Mouse (Mus musculus): Measurements from ENCODE around the gene Bhmt. TPM values are rescaled to one million over a fixed set of nuclear protein-coding genes. Genes with fewer than 3 reads are reported as not detected.

The Bhmt gene
- polyA plus RNA-seq, 1 experiment from 2014 or later: not detected

DNA sequence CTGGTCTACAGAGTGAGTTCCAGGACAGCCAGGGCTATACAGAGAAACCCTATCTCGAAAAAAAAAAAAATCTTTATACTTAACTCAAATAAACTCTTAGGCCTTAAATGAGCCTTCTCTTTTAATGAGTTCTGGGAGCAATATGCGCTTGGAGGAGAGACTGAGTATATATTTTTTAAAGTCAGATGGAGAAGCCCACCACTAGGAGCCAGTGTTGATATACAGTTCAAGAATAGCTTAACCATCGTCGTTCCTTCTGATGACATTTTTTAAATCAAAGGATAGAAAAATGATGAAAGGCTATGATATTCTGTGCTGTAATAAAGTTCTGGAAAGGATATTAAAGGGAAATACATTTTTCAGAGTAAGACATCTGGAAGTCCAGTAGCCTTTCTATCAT lies 24.0 kb downstream of the Bhmt start:
- Histone ChIP-seq H3K36me3 (ENCODE audit: control insufficient read depth, insufficient read depth, low read length) (no peaks in the 10 kb centered on the region), H3K9ac (ENCODE audit: low read depth, low read length) (no peak overlapping the region), H3K4me2 (ENCODE audit: low read length) (no peak overlapping the region), H3K4me3 (ENCODE audit: low read depth, low read length) (no peak overlapping the region), H3K27ac (ENCODE audit: low read length) (no peak overlapping the region), H3K9me3 (replicated peaks; ENCODE audit: control insufficient read depth, low read length, poor library complexity, severe bottlenecking) (no peaks in the 10 kb centered on the region), H3K4me1 (ENCODE audit: control insufficient read depth, insufficient read depth, low read length) (peaks cover 4% of the 10 kb centered on the region), H3K27me3 (ENCODE audit: control insufficient read depth, insufficient read depth, low read depth, low read length) (no peaks in the 10 kb centered on the region)
- ATAC-seq: no peak
- WGBS: 74% methylated on average over 4 of the region's 4 CpGs

GRCm38 (mm10) chr13:93612660-93613607 lies 24.8 kb downstream of the Bhmt start:
- peak; percentile 76 for ATAC-seq
- Histone ChIP-seq H3K36me3 (ENCODE audit: control insufficient read depth, insufficient read depth, low read length) (no peaks in the 10 kb centered on the region), H3K27me3 (ENCODE audit: control insufficient read depth, insufficient read depth, low read depth, low read length) (no peaks in the 10 kb centered on the region), H3K4me3 (ENCODE audit: low read depth, low read length) (no peak overlapping the region), H3K9me3 (replicated peaks; ENCODE audit: control insufficient read depth, low read length, poor library complexity, severe bottlenecking) (no peaks in the 10 kb centered on the region), H3K4me2 (ENCODE audit: low read length) (no peak overlapping the region), H3K4me1 (ENCODE audit: control insufficient read depth, insufficient read depth, low read length) (peaks cover 4% of the 10 kb centered on the region), H3K27ac (ENCODE audit: low read length) (no peak overlapping the region), H3K9ac (ENCODE audit: low read depth, low read length) (no peak overlapping the region)
- 59% methylated on average over 19 of the region's 19 CpGs for WGBS

GRCm38 (mm10) chr13:93608476-93608875 lies 29.3 kb downstream of the Bhmt start:
- ATAC-seq: no peak
- 87% methylated on average over 2 of the region's 2 CpGs for WGBS

GRCm38 (mm10) chr13:93607701-93608100 lies 30.1 kb downstream of the Bhmt start:
- Histone ChIP-seq H3K27me3 (ENCODE audit: control insufficient read depth, insufficient read depth, low read depth, low read length) (no peaks in the 10 kb centered on the region), H3K4me1 (ENCODE audit: control insufficient read depth, insufficient read depth, low read length) (no peaks in the 10 kb centered on the region), H3K4me2 (ENCODE audit: low read length) (no peak overlapping the region), H3K4me3 (ENCODE audit: low read depth, low read length) (no peak overlapping the region), H3K9ac (ENCODE audit: low read depth, low read length) (no peak overlapping the region), H3K9me3 (replicated peaks; ENCODE audit: control insufficient read depth, low read length, poor library complexity, severe bottlenecking) (no peaks in the 10 kb centered on the region), H3K27ac (ENCODE audit: low read length) (no peak overlapping the region), H3K36me3 (ENCODE audit: control insufficient read depth, insufficient read depth, low read length) (no peaks in the 10 kb centered on the region)
- ATAC-seq: no peak
- 98% methylated on average over 3 of the region's 3 CpGs for WGBS

More at GRCm38 (mm10) chr13:93608476-93608875, 29.3 kb downstream of the Bhmt start:
- Histone ChIP-seq H3K4me2 (ENCODE audit: low read length) (no peak overlapping the region), H3K27ac (ENCODE audit: low read length) (no peak overlapping the region), H3K4me3 (ENCODE audit: low read depth, low read length) (no peak overlapping the region), H3K36me3 (ENCODE audit: control insufficient read depth, insufficient read depth, low read length) (no peaks in the 10 kb centered on the region), H3K27me3 (ENCODE audit: control insufficient read depth, insufficient read depth, low read depth, low read length) (no peaks in the 10 kb centered on the region), H3K4me1 (ENCODE audit: control insufficient read depth, insufficient read depth, low read length) (peaks cover 2% of the 10 kb centered on the region; the same call in 1 of the 2 replicates), H3K9ac (ENCODE audit: low read depth, low read length) (no peak overlapping the region), H3K9me3 (replicated peaks; ENCODE audit: control insufficient read depth, low read length, poor library complexity, severe bottlenecking) (no peaks in the 10 kb centered on the region)

DNA sequence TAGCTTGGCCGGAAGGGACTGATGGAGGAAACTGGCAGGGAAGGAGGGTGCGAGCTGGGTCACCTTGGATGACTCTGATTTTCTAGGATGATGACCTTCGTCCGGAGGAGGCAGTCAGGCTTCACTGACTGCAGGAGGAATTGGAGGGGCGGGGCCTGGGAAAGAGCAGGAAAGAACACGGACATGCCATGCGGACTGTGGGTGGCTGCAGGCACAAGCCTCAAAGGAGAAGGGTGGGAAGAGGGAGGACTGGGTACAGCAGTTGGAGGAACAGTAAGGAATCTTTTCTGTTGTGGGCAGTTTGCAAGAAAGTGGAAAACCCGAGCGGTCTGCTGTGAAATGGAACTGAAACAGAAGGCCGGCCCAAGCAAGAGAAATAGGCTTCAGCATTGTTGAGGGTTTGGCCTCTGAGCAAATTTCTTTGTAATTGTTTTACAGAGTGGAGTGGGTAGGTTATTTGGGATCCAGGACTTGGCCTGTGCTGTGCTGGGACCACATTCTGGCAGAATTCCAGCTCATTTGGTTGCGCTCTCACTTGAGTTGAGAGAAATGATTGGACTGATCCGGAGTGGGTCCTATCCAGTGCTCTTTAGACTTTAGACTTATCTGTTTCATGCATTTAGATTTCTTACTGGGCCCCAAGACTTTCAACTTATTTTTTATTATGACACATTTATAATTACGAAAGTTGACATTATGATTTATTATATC lies 30.7 kb downstream of the Bhmt start:
- Histone ChIP-seq H3K9ac (ENCODE audit: low read depth, low read length) (no peak overlapping the region), H3K9me3 (replicated peaks; ENCODE audit: control insufficient read depth, low read length, poor library complexity, severe bottlenecking) (no peaks in the 10 kb centered on the region), H3K4me2 (ENCODE audit: low read length) (no peak overlapping the region), H3K27me3 (ENCODE audit: control insufficient read depth, insufficient read depth, low read depth, low read length) (no peaks in the 10 kb centered on the region), H3K36me3 (ENCODE audit: control insufficient read depth, insufficient read depth, low read length) (no peaks in the 10 kb centered on the region), H3K4me1 (ENCODE audit: control insufficient read depth, insufficient read depth, low read length) (no peaks in the 10 kb centered on the region), H3K27ac (ENCODE audit: low read length) (no peak overlapping the region), H3K4me3 (ENCODE audit: low read depth, low read length) (no peak overlapping the region)
- WGBS: 77% methylated on average over 13 of the region's 13 CpGs
- no peak for ATAC-seq

DNA sequence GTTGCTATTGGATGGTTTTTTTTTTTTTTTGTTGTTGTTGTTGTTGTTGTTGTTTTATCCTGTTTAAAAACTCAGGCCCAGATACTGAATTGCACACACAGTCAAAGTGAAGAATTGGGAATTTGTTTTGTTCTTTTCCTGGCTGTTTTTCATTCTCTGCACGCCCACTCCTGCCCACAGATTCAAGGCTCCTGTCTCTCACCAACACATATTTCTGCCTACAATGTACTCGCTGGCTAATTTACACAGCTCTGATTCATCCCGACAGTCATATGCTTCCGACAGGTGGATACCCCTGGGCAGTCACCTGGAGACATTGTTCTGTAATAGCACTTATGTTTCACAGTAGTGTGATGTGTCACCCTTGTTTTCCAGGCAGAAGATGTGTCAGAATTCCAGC lies 33.1 kb downstream of the Bhmt start:
- Histone ChIP-seq H3K4me1 (ENCODE audit: control insufficient read depth, insufficient read depth, low read length) (no peaks in the 10 kb centered on the region), H3K27ac (ENCODE audit: low read length) (no peak overlapping the region), H3K9me3 (replicated peaks; ENCODE audit: control insufficient read depth, low read length, poor library complexity, severe bottlenecking) (no peaks in the 10 kb centered on the region), H3K4me2 (ENCODE audit: low read length) (no peak overlapping the region), H3K36me3 (ENCODE audit: control insufficient read depth, insufficient read depth, low read length) (no peaks in the 10 kb centered on the region), H3K9ac (ENCODE audit: low read depth, low read length) (no peak overlapping the region), H3K4me3 (ENCODE audit: low read depth, low read length) (no peak overlapping the region), H3K27me3 (ENCODE audit: control insufficient read depth, insufficient read depth, low read depth, low read length) (no peaks in the 10 kb centered on the region)
- ATAC-seq: no peak
- WGBS: 75% methylated on average over 4 of the region's 4 CpGs

- Histone ChIP-seq H3K9me3 (replicated peaks; ENCODE audit: control insufficient read depth, low read length, poor library complexity, severe bottlenecking) (no peaks in the 10 kb centered on the region), H3K9ac (ENCODE audit: low read depth, low read length) (no peak overlapping the region), H3K27me3 (ENCODE audit: control insufficient read depth, insufficient read depth, low read depth, low read length) (no peaks in the 10 kb centered on the region), H3K36me3 (ENCODE audit: control insufficient read depth, insufficient read depth, low read length) (no peaks in the 10 kb centered on the region), H3K4me2 (ENCODE audit: low read length) (no peak overlapping the region), H3K4me3 (ENCODE audit: low read depth, low read length) (no peak overlapping the region), H3K27ac (ENCODE audit: low read length) (no peak overlapping the region), H3K4me1 (ENCODE audit: control insufficient read depth, insufficient read depth, low read length) (no peaks in the 10 kb centered on the region)
- 88% methylated on average over 11 of the region's 11 CpGs for whole genome bisulfite sequencing
- no peak for ATAC-seq
These were observed 36.2 kb downstream of the Bhmt start for GRCm38 (mm10) chr13:93601527-93601926.

- 92% methylated on average over 2 of the region's 2 CpGs for WGBS
- Histone ChIP-seq H3K4me1 (ENCODE audit: control insufficient read depth, insufficient read depth, low read length) (no peaks in the 10 kb centered on the region), H3K9me3 (replicated peaks; ENCODE audit: control insufficient read depth, low read length, poor library complexity, severe bottlenecking) (no peaks in the 10 kb centered on the region), H3K9ac (ENCODE audit: low read depth, low read length) (no peak overlapping the region), H3K27me3 (ENCODE audit: control insufficient read depth, insufficient read depth, low read depth, low read length) (no peaks in the 10 kb centered on the region), H3K4me3 (ENCODE audit: low read depth, low read length) (no peak overlapping the region), H3K27ac (ENCODE audit: low read length) (no peak overlapping the region), H3K36me3 (ENCODE audit: control insufficient read depth, insufficient read depth, low read length) (no peaks in the 10 kb centered on the region), H3K4me2 (ENCODE audit: low read length) (no peak overlapping the region)
- no peak for ATAC-seq
These were observed 44.6 kb downstream of the Bhmt start for GRCm38 (mm10) chr13:93593040-93593699.
